Mouse (Mus musculus): Measurements from ENCODE around the gene Gm17577.
"Not testable (repeated sequence)": the region's sequence is repeated elsewhere in the genome, so short reads cannot be mapped to it uniquely, and the experiment has no call there.

Gm17577 gene

GRCm38 (mm10) chrX:123246807-123247206 is at the start of gene Gm17577:
TSS of gene Gm17577 (minus strand) at chrX:123246907.
- DNase-seq (ENCODE audit: low spot score) = not testable (repeated sequence)

GRCm38 (mm10) chrX:123222381-123222780 is 24.3 kb downstream of the Gm17577 start, which contains the start of gene Srsx:
TSS of gene Srsx (minus strand) at chrX:123222481.
- not testable (repeated sequence) for DNase-seq (ENCODE audit: low spot score)

Measured in embryo, embryonic 10 days (tissue).